Mouse (Mus musculus) heart, postnatal 0 days (tissue): ENCODE results near the gene H3f3a. TPM values are rescaled to one million over a fixed set of nuclear protein-coding genes. Genes with fewer than 3 reads are reported as not detected.
A peak's percentile ranks its signal among the peaks of the same experiment; 100 is the strongest.

Source experiments
- ATAC-seq: fragments of 200-750 bp; cut with Nextera tagmentation; 2 replicates; pipeline ENCODE4 v1.8.0; 2017; ENCODE audit warnings: low read depth, moderate number of reproducible peaks, moderate library complexity; ENCODE audit not compliant: insufficient read depth
- DNase-seq: peaks from one replicate; pipeline ENCODE4 v3.0.0-alpha.2; 2016; ENCODE audit warnings: low spot score
- H3K27ac ChIP-seq: fragments of 300-500 bp; sonication (generic); 2 replicates; pipeline ENCODE4 v1.5.1; 2014; ENCODE audit warnings: low read depth, mild to moderate bottlenecking
- H3K27me3 ChIP-seq: fragments of 300-500 bp; sonication (generic); 2 replicates; pipeline ENCODE4 v1.6.1; 2014; ENCODE audit warnings: low read length, mixed read lengths; ENCODE audit not compliant: control insufficient read depth, insufficient read depth
- H3K36me3 ChIP-seq: fragments of 300-500 bp; sonication (generic); replicated peaks from 2 replicates; pipeline ENCODE4 v1.6.1; 2014; ENCODE audit warnings: low read length, mixed read lengths; ENCODE audit not compliant: control insufficient read depth, insufficient read depth
- H3K4me1 ChIP-seq: fragments of 300-500 bp; sonication (generic); 2 replicates; pipeline ENCODE4 v1.6.1; 2014; ENCODE audit warnings: antibody characterized with exemption; ENCODE audit not compliant: control insufficient read depth, insufficient read depth
- H3K4me2 ChIP-seq: fragments of 300-500 bp; sonication (generic); 2 replicates; pipeline ENCODE4 v1.6.1; 2014; ENCODE audit warnings: low read depth, mild to moderate bottlenecking, low read length, moderate library complexity
- H3K4me3 ChIP-seq: fragments of 300-500 bp; sonication (generic); 2 replicates; pipeline ENCODE4 v1.5.1; 2014; ENCODE audit warnings: low read depth, low read length
- H3K9ac ChIP-seq: fragments of 300-500 bp; sonication (generic); replicated peaks from 2 replicates; pipeline ENCODE4 v1.6.1; 2014; ENCODE audit warnings: low read depth, low read length, mixed read lengths
- H3K9me3 ChIP-seq: fragments of 300-500 bp; sonication (generic); replicated peaks from 2 replicates; pipeline ENCODE4 v1.6.1; 2016; ENCODE audit warnings: low read length; ENCODE audit not compliant: control insufficient read depth
- CTCF ChIP-seq: IDR thresholded peaks from 2 replicates; pipeline ENCODE4 v1.5.1; 2016; ENCODE audit warnings: antibody characterized with exemption, control low read depth, low read depth
- EP300 ChIP-seq: IDR thresholded peaks from 2 replicates; pipeline ENCODE4 v1.6.1; 2016; ENCODE audit warnings: antibody characterized with exemption, low read depth
- WGBS: fragments of 180-500 bp; shearing (Covaris S2); extraction: QIAGEN DNeasy Blood & Tissue Kit; methylation state at CpG from one replicate; pipeline ENCODE4 v1.1.7; 2014; 5-methylcytosine and 5-hydroxymethylcytosine counted together
- polyA plus RNA-seq: library from polyadenylated mRNA; unstranded; fragments of >200 nt; fragmentation: Nextera tagmentation; extraction: Ambion mirVana; gene quantifications from 2 replicates; pipeline ENCODE4 v1.2.1, GENCODE M21; 2015
- total RNA-seq: library from RNA; depleted of rRNA; stranded (reverse); fragments of >200 nt; gene quantifications from 2 replicates; pipeline ENCODE4 v1.2.3, GENCODE M21; 2014; ENCODE audit warnings: low replicate concordance

The H3f3a gene
- total and polyA plus RNA-seq, 2 experiments from 2014 or later = 1,337 to 1,661 TPM

DNA sequence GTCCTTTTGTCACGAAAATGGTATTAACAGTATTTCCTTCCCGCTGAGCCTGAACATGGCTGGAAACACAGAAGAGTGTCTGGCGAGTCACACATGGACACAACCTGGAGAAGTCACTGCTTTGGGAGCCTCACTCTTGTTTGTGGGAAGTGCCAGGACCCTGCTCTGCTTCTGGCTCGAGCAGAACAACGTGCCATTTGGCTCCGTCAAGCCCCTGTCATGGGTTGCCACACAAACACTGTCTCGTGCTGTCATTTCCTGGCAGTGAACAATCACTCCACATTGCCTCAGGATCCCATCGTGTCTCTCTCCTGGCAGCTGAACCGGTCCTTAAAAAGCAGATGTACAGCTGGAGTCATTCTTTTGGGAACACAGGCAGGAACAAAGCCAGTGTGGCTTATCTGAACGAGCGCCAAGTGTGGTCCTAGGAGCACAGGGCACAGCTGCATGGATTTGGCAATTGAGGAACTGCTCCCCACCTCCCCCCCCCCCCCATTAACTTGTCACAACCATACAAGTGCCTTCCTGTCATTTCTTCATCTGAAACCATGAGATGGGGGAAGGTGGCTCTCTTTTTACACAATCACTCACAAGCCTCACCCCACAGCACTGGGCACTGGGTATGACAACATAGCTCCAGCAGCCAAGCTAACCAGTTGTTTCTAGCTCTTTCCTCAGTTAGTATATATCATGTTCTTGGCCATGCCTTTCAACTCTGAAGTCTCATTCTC, 34.9 kb upstream of the H3f3a start:
- Histone ChIP-seq H3K36me3 (no peaks in the 10 kb centered on the region), H3K4me2 (peak overlapping the region; percentile 56), H3K9me3 (no peaks in the 10 kb centered on the region), H3K4me3 (peak overlapping the region; percentile 32), H3K4me1 (peaks cover 36% of the 10 kb centered on the region), H3K27me3 (no peaks in the 10 kb centered on the region), H3K27ac (peak overlapping the region; percentile 98), H3K9ac (peak overlapping the region; percentile 34; the same call in 1 of the 2 replicates)
- TF ChIP-seq EP300 (peak; percentile 54; the same call in 1 of the 2 replicates), CTCF (no peak)
- WGBS = 3% methylated on average over 11 of the region's 11 CpGs
- ATAC-seq = peak; percentile 28; the same call in 1 of the 2 replicates
- DNase-seq = peak; percentile 75

DNA sequence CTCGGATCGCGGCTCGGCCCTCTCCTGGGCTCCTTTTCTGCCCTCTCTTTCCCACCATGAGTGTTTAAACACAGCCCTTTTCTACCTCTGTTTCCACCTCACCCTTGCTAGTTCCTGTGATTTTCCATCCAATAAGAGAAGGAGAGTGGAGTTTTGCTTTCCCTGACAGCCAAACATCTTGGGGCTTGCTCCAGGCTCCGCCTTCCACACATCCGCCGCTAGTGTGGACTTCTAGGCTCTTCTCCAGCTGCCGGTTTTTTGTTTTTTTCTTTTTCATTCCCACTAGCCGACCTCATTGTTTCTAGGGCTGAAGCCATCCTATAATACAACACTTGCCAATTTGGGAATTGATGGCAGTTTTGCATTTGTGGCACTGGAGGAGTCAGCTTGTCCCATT, 34.4 kb upstream of the H3f3a start:
- Histone ChIP-seq H3K4me1 (peaks cover 36% of the 10 kb centered on the region), H3K4me2 (peak overlapping the region; percentile 56), H3K9ac (peak overlapping the region; percentile 53), H3K27ac (peak overlapping the region; percentile 98), H3K4me3 (peak overlapping the region; percentile 32), H3K27me3 (no peaks in the 10 kb centered on the region), H3K9me3 (no peaks in the 10 kb centered on the region), H3K36me3 (no peaks in the 10 kb centered on the region)
- peak; percentile 57 for ATAC-seq
- WGBS = under 1% methylated on average over 9 of the region's 9 CpGs
- DNase-seq = peak; percentile 95
- no peak for TF ChIP-seq CTCF
- TF ChIP-seq EP300 = no peak; the same call in 1 of the 2 replicates

DNA sequence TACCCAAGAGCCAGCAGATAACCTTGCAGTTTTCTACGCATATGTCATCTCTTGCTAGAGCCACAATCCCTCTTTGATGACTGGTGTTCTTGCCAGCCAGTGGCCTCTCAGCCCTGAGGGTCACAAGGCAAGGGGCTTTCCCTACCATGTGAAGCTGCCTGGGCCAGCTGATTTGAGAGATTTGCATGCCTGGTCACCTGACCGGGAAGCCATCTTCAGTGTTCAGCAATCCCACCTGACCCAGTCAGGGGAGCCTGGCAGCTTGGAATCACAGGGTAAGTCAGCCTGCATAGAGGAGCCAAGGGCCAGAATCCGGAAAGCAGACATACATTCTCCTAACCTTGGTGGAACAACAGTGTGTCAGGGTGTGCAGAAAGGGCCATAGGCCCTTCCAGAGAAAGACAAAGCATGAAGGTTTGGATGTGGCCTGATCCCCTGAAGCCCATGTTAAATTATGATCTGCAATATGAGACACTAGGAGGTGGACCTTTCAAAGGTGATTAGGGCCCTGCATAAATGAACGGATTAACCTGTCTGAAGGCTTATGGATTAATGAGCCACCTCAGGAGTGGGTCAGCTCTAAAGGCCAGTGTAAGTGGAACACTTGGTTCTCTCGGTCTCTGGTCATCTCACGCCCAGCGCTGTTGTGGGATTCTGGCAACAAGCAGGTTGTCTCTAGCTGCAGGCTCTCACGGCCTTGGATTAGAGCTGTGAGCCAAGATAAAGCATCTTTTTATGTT, 28.0 kb upstream of the H3f3a start:
- no peak for TF ChIP-seq EP300
- WGBS = 77% methylated on average over 8 of the region's 8 CpGs
- H3K27me3 ChIP-seq = no peaks in the 10 kb centered on the region
- no peak overlapping the region for H3K27ac ChIP-seq
- no peak for DNase-seq
- H3K36me3 ChIP-seq = no peaks in the 10 kb centered on the region
- H3K4me2 ChIP-seq = no peak overlapping the region
- ATAC-seq = peak; percentile 49; the same call in 1 of the 2 replicates
- no peaks in the 10 kb centered on the region for H3K9me3 ChIP-seq
- H3K9ac ChIP-seq = no peak overlapping the region
- H3K4me3 ChIP-seq = no peak overlapping the region
- H3K4me1 ChIP-seq = no peaks in the 10 kb centered on the region

DNA sequence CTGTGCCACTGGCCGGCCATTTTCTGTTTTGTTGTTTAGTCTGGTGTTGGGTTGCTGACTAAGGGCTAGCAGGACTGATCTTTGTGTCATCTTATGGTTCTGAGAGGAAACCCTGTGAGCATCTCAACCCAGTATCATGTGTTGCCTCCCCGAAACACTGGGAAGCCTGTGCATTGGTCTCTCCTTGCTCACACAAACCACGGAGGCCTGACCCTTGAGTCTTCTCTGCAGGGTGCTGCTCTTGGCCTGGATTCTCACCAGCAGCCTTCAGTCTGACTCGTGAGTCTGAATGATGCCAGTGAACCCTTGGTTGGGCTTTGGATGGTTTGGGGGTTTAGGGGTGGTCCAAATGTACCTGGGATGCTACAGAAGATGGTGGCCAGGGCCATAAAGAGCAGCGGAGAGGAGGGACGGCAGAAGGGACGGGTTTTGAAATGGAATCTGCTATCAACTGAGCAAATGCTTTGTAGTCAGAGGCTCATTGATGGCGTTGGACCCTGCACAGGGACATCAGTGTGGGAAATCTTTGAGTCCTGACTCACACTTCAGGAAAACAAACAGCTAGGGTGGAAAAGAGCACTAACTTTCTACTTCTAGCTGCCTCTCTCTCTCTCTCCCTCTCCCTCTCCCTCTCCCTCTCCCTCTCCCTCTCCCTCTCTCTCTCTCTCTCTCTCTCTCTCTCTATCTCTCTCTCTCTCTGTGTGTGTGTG, 25.6 kb upstream of the H3f3a start:
- Histone ChIP-seq H3K4me2 (no peak overlapping the region), H3K27ac (no peak overlapping the region), H3K9me3 (no peaks in the 10 kb centered on the region), H3K27me3 (no peaks in the 10 kb centered on the region), H3K36me3 (no peaks in the 10 kb centered on the region), H3K4me1 (no peaks in the 10 kb centered on the region), H3K9ac (no peak overlapping the region), H3K4me3 (no peak overlapping the region)
- TF ChIP-seq CTCF = no peak
- no peak for TF ChIP-seq EP300
- 69% methylated on average over 8 of the region's 8 CpGs for WGBS
- ATAC-seq (no peak), DNase-seq (no peak)

DNA sequence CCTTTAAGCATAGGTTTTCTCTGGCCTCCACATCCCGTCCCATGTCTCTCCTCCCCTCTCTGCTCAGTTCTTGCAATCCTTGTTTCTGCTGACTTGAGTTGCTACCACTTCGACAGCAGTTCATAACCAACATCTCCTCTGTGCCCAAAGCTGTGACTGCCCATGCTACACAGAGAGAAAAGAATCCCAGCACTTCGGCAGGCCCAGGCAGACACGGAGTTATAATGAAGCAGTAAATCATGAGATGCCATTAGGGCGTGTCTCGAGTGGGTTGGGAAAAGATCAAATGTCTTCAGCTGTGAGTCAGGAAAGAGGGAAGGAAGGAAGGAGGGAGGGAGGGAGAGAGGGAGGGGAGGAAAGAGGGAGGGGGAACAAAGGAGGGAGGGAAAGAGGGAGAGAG, 24.3 kb upstream of the H3f3a start:
- Histone ChIP-seq H3K9me3 (no peaks in the 10 kb centered on the region), H3K27me3 (no peaks in the 10 kb centered on the region), H3K4me1 (no peaks in the 10 kb centered on the region), H3K36me3 (no peaks in the 10 kb centered on the region), H3K4me2 (no peak overlapping the region), H3K9ac (no peak overlapping the region), H3K27ac (no peak overlapping the region), H3K4me3 (no peak overlapping the region)
- WGBS = 51% methylated on average over 6 of the region's 6 CpGs
- ATAC-seq = no peak
- no peak for TF ChIP-seq EP300
- TF ChIP-seq CTCF = no peak
- no peak for DNase-seq
